Mouse (Mus musculus) bone marrow, adult 2 months (tissue): ENCODE results near the gene Ap4b1.

ENCODE experiments used
- CTCF ChIP-seq: fragments of 200-500 bp; IDR thresholded peaks from 2 replicates; pipeline ENCODE4 v1.5.1; 2011; ENCODE audit warnings: low read length, control low read depth; ENCODE audit not compliant: control insufficient read depth, insufficient read depth
- POLR2A ChIP-seq: fragments of 200-500 bp; IDR thresholded peaks from 2 replicates; pipeline ENCODE4 v1.6.1; 2011; ENCODE audit warnings: low read depth, mild to moderate bottlenecking, control low read depth, low read length, borderline replicate concordance; ENCODE audit not compliant: control insufficient read depth

DNA sequence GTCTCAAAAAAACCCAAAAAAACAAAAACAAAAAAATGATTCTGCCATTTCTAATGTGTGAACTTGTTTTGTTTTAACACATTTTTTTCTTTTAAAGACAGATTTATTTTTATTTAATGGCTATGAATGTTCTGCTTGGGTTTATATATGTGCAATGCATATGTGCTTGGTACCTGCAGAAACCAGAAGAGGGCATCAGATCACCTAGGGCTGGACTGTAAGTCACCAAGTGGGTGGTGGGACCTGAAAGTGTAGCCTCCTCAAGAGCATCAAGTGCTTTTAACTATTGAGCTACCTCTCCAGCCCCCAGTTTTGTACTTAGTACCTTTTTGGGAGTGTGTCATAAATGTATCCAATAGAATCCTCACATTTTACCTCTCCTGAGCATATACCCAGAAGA is 18.2 kb downstream of the Ap4b1 start:
- TF ChIP-seq POLR2A (no peak), CTCF (0 out of 2 replicates have a peak, but pooled peaks have one; percentile 11)
